Mouse (Mus musculus) hindbrain, embryonic 10.5 days (tissue): ENCODE results near the gene Wbp1l. TPM values are rescaled to one million over a fixed set of nuclear protein-coding genes. Genes with fewer than 3 reads are reported as not detected.

Experiments
- DNase-seq: peaks from one replicate; pipeline ENCODE4 v3.0.0-alpha.2; 2017; ENCODE audit warnings: low spot score
- H3K27ac ChIP-seq: fragments of 300-500 bp; sonication (generic); 2 replicates; pipeline ENCODE4 v1.5.1; 2016; ENCODE audit warnings: mild to moderate bottlenecking, moderate library complexity
- H3K27me3 ChIP-seq: fragments of 300-500 bp; sonication (generic); 2 replicates; pipeline ENCODE4 v1.6.1; 2016; ENCODE audit warnings: mild to moderate bottlenecking; ENCODE audit not compliant: poor library complexity, insufficient read depth, severe bottlenecking
- H3K36me3 ChIP-seq: fragments of 300-500 bp; sonication (generic); 2 replicates; pipeline ENCODE4 v1.6.1; 2016; ENCODE audit warnings: mild to moderate bottlenecking, moderate library complexity
- H3K4me1 ChIP-seq: fragments of 300-500 bp; sonication (generic); replicated peaks from 2 replicates; pipeline ENCODE4 v1.6.1; 2016; ENCODE audit warnings: mild to moderate bottlenecking
- H3K4me3 ChIP-seq: fragments of 300-500 bp; sonication (generic); 2 replicates; pipeline ENCODE4 v1.5.1; 2016; ENCODE audit warnings: mild to moderate bottlenecking, moderate library complexity
- H3K9me3 ChIP-seq: fragments of 300-500 bp; sonication (generic); 2 replicates; pipeline ENCODE4 v1.6.1; 2016; ENCODE audit warnings: mild to moderate bottlenecking, moderate library complexity
- WGBS: fragments of 180-500 bp; shearing (Covaris S2); methylation state at CpG from one replicate; pipeline ENCODE4 v1.1.7; 2016; 5-methylcytosine and 5-hydroxymethylcytosine counted together
- polyA plus RNA-seq: library from polyadenylated mRNA; unstranded; fragments of >200 nt; fragmentation: Nextera tagmentation; extraction: Ambion mirVana; gene quantifications from 2 replicates; pipeline ENCODE4 v1.2.1, GENCODE M21; 2016

Gene Wbp1l
- polyA plus RNA-seq, 1 experiment from 2014 or later: 54.4 TPM

DNA sequence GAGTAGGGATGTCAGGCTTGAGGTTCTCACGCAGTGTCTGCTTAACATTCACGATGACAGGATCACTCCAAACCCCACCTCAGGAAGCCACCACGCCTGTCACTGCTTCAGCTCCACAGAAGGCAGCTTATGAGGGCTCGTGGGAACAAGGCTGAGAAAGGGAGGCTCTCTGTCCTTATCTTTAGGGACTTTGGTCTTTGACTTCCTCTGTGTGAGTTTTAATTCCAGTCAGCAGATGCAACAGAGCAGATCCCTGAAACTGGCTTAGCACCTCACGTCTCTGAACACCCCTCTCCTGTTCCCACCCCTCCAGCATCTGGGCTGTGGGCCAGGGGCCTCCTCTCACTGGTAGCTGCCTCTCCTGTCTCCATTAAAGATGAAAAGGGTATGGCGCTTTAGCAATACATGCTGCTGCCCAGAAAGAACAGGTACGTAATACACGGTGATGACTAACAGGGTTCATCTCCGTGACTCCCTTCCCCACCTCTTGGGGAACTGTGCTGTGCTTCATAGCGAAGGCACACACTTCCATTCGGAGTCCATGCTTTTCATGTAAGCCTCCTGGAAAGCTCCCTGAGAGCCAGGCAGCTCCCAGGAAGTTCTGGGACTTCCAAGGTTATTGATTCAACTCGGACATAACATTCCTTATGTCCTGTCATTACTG is 81.0 kb downstream of the Wbp1l start:
- no peak overlapping the region for H3K4me3 ChIP-seq
- whole genome bisulfite sequencing: 73% methylated on average over 12 of the region's 12 CpGs
- H3K9me3 ChIP-seq: no peaks in the 10 kb centered on the region
- no peaks in the 10 kb centered on the region for H3K27me3 ChIP-seq
- H3K27ac ChIP-seq: no peak overlapping the region
- H3K36me3 ChIP-seq: no peaks in the 10 kb centered on the region
- no peak for DNase-seq
- no peaks in the 10 kb centered on the region for H3K4me1 ChIP-seq

DNA sequence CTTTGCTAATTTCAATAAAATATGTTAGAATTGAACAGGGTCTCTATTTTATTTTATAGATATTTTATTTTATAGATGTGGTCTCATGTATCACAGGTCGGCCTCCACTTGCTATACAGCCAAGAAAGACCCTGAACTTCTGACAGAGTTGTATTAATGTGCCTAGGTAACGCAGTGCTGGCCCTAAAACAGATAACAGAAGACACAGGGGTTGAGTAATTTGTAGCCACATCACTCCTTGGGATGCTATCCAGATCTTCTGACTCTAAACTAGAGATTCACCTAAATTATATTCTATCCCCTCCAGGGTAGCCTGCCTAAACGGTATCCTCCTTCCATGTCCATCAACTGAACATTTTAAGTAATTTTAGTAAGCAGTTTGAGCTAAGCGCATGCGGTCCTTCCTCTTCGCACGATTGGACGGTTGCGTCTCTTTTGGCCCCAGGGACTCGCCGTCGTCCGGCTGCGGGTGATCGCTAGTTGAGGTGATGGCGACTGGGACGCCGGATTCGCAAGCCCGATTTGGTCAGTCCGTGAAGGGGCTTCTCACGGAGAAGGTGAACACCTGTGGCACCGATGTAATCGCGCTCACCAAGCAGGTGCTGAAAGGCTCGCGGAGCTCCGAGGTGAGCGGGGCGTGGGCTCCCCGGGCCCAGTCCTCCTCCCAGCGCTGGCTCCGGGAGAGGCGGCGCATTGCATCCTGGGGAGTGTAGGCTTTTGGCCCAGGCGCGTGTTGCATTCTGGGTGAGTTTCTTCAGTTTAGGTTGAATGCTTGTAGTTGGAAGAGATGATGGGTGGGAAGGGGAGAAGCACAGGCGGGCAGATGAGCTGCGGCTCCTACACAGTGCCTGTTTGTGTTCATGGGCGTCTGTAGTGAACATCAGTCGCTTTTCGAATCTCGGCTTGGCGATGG is 90.8 kb downstream of the Wbp1l start, which contains the start of gene Borcs7:
Gene Borcs7, plus strand, starts transcription at position 447 of the 913 bp plus-strand sequence.
- Histone ChIP-seq H3K27ac (peak within 1 kb of the TSS; percentile 98), H3K9me3 (no peaks in the 10 kb centered on the region), H3K4me3 (peak within 1 kb of the TSS; percentile 75), H3K27me3 (no peaks in the 10 kb centered on the region), H3K4me1 (peaks cover 13% of the 10 kb centered on the region), H3K36me3 (0 out of 2 replicates have a peak, but pooled peaks cover 10% of the 10 kb centered on the region)
- DNase-seq: peak; percentile 88
- WGBS: 3% methylated on average over 44 of the region's 44 CpGs

DNA sequence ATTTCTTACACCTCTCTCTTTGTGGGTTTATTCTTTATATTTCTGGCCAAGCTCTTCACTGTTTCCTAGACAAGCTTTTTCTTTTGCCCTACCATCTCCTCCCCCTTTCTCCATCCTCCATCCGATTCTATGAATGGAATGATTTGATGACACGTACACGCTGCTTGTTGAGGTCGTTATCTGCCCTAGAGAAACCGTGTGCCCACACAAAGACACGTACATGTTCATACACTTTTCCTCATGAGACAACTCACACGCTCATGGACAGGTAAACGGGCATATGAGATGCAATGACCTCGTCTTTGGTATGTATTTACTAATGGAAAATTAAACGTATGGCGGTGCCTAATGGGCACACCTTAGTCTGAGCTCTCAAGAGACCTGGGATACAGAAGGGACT is 91.5 kb downstream of the Wbp1l start:
- H3K9me3 ChIP-seq: no peaks in the 10 kb centered on the region
- no peak for DNase-seq

DNA sequence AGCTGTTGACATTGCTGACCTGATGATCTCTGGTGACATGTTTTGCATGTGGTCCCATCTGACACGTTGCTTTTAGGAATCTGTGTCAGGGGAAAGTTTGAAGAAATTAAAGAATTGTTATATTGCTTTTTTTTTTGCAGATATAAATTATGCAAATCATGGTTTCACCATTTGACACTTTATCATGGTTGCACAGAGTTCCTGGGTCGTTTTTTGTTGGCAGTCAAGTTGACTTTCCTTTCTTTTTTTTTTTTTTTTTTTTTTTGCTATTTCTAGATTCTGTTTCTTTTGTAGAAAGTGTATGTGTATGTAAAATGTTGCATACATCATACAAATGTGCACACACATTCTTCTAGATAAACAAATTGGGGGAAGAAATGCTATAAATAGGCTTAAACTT is 92.2 kb downstream of the Wbp1l start:
- Histone ChIP-seq H3K4me1 (peaks cover 13% of the 10 kb centered on the region), H3K27ac (no peak overlapping the region), H3K36me3 (peaks cover 20% of the 10 kb centered on the region), H3K9me3 (no peaks in the 10 kb centered on the region), H3K27me3 (no peaks in the 10 kb centered on the region), H3K4me3 (no peak overlapping the region)
- no peak for DNase-seq
- 81% methylated on average over 2 of the region's 2 CpGs for WGBS

More for the DNA sequence above, 91.5 kb downstream of the Wbp1l start:
- Histone ChIP-seq H3K4me3 (peak overlapping the region; percentile 75), H3K27me3 (no peaks in the 10 kb centered on the region), H3K4me1 (peaks cover 13% of the 10 kb centered on the region), H3K27ac (peak overlapping the region; percentile 98), H3K36me3 (peaks cover 15% of the 10 kb centered on the region; the same call in 1 of the 2 replicates)
- WGBS: 82% methylated on average over 11 of the region's 11 CpGs

DNA sequence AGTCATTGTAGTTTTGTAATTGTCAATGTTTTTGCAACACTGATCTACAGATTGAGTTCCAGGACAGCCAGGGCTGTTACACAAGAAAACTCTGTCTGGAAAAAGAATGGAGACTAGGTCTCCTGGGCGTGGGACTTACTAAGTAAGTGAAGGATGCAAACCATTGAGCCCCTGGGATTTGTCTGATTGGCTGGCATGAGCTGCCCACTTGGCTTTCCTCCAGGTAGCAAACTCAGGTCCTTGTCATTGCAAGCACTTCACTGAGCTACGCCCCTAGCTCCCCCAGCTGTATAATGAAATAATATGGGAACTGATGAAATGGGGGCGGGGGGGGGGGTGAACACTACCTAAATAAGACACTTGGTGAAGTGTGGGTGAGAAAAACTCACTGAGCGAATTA is 94.3 kb downstream of the Wbp1l start:
- H3K4me3 ChIP-seq: no peak overlapping the region
- DNase-seq: no peak
- WGBS: 88% methylated on average over 4 of the region's 4 CpGs
- no peaks in the 10 kb centered on the region for H3K9me3 ChIP-seq
- H3K4me1 ChIP-seq: peaks cover 18% of the 10 kb centered on the region
- peaks cover 26% of the 10 kb centered on the region for H3K36me3 ChIP-seq
- H3K27me3 ChIP-seq: no peaks in the 10 kb centered on the region
- no peak overlapping the region for H3K27ac ChIP-seq

DNA sequence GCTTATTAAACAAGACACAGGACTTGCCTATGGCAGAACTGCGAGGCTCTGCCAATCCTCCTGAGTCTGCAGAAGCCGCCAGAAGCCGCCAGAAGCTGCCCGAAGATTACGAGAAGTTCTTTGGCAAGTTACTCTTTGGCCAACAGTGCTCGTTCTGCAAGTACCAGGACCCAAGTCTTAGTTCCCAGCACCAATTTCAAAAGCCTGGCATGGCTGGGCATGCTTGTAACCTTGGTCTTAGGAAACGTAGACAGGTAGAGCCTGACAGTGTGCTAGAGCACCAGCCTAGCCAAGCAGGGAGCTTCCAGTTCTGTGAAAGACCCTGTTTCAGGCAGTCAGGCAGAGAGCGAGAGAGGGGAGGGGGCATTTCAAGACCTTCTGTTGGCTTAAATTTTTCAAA is 97.6 kb downstream of the Wbp1l start:
- H3K36me3 ChIP-seq: peaks cover 37% of the 10 kb centered on the region
- no peaks in the 10 kb centered on the region for H3K27me3 ChIP-seq
- no peak overlapping the region for H3K27ac ChIP-seq
- peaks cover 8% of the 10 kb centered on the region; the same call in 1 of the 2 replicates for H3K4me1 ChIP-seq
- no peak for DNase-seq
- 94% methylated on average over 8 of the region's 8 CpGs for WGBS
- no peak overlapping the region for H3K4me3 ChIP-seq
- H3K9me3 ChIP-seq: no peaks in the 10 kb centered on the region

DNA sequence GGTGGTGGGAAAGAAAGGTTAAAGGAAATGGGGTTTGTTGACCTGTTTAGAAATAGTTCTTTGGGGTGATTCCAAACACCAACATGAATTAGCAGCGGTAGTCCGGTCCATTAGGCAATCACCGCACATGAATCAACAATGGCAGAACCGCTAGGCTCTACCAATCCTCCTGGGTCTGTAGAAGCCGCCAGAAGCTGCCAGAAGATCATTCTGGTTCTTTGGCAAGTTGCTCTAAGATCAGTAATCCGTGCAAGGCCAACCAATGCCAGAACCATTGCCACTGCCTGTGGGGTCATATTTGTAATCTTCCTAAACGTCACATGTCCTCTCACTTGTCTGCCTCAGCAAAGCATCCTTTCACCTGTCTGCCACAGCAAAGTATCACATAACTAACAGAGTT is 98.1 kb downstream of the Wbp1l start:
- Histone ChIP-seq H3K27me3 (no peaks in the 10 kb centered on the region), H3K4me3 (no peak overlapping the region), H3K36me3 (peaks cover 41% of the 10 kb centered on the region), H3K27ac (no peak overlapping the region), H3K4me1 (peaks cover 8% of the 10 kb centered on the region; the same call in 1 of the 2 replicates), H3K9me3 (no peaks in the 10 kb centered on the region)
- no peak for DNase-seq
- 91% methylated on average over 7 of the region's 7 CpGs for WGBS

DNA sequence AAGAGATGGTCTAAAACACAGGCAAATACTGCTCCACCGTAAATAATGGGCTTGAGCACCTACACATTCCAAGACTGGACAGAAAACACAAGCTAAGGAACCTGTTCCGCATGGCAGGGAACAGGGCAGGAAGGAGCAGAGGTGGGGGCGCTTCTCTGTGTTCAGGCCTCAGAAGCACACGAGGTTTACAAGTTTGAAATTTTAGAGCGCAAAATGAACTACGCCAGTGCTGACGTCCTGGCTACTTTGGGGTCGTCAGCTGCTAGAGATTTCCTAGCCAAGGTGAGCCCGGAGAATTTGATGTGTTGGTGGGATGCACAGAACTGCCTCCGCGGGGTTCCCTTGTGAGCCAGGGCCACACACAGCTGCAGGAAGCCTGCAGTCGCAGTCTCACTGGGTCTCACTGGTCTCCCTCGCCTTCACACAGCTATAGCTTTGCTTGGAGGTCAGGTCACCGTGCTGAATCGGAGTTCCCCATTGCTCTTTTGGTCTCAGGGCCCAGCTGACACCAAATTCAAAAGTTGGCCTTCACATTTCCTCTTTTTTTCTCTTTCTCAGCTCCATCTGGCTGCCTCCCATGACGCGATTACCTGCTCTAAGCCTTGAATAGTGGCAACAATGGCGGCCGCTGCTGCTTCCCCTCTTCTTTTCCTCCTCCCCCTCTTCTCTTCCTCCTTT is 99.1 kb downstream of the Wbp1l start:
- DNase-seq: no peak
- Histone ChIP-seq H3K4me3 (no peak overlapping the region), H3K27me3 (no peaks in the 10 kb centered on the region), H3K9me3 (no peaks in the 10 kb centered on the region), H3K4me1 (peaks cover 8% of the 10 kb centered on the region; the same call in 1 of the 2 replicates), H3K36me3 (peaks cover 44% of the 10 kb centered on the region), H3K27ac (no peak overlapping the region)
- WGBS: 49% methylated on average over 19 of the region's 19 CpGs

DNA sequence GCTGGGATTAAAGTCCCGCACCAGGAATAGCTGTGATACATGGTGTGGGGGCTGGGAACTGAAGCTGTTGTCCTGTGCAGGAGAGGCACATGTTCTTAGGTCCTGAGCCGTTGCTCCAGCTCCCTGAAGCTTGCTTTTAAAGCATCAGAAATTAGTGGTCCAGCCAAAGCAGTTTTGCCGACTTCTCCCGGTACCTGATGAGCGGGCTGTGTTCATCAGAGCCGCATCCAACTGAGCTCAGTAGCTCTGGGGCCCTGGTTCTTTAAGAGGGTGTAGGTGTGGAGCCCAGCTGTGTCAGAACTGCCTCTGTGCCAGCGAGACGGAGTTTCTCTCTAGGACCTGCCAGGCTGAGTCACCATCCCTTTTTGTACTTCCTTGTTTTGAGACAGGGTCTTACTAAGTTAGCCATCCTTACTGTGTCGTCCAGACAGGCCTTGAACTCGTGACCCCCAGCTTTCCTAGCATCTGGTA is 100.2 kb downstream of the Wbp1l start:
- Histone ChIP-seq H3K9me3 (no peaks in the 10 kb centered on the region), H3K27ac (no peak overlapping the region), H3K36me3 (peaks cover 40% of the 10 kb centered on the region), H3K4me3 (no peak overlapping the region), H3K27me3 (no peaks in the 10 kb centered on the region), H3K4me1 (peaks cover 8% of the 10 kb centered on the region; the same call in 1 of the 2 replicates)
- WGBS: 77% methylated on average over 10 of the region's 10 CpGs
- no peak for DNase-seq

DNA sequence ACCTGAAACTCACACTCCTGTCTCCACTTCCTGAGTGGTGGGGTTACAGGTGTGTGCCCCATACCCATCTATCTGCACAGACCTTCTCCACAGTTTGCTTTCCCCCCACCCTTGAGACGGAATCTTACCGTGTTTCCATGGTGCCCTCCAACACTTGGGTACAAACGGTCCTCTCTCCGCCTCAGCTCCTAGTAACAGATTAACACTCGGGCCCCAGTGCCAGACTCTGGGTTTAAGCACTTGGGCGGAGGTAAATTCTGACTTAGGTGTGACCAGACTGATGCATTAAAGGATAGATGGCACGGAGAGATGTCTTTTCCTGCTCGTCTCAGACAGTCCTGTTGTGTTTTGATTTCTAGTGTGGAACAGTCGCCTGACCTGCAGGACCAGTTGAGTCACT is 102.3 kb downstream of the Wbp1l start:
- no peak for DNase-seq
- Histone ChIP-seq H3K36me3 (peaks cover 23% of the 10 kb centered on the region), H3K27ac (no peak overlapping the region), H3K4me3 (no peak overlapping the region), H3K27me3 (no peaks in the 10 kb centered on the region), H3K9me3 (no peaks in the 10 kb centered on the region), H3K4me1 (peaks cover 8% of the 10 kb centered on the region; the same call in 1 of the 2 replicates)
- 90% methylated on average over 9 of the region's 9 CpGs for WGBS

DNA sequence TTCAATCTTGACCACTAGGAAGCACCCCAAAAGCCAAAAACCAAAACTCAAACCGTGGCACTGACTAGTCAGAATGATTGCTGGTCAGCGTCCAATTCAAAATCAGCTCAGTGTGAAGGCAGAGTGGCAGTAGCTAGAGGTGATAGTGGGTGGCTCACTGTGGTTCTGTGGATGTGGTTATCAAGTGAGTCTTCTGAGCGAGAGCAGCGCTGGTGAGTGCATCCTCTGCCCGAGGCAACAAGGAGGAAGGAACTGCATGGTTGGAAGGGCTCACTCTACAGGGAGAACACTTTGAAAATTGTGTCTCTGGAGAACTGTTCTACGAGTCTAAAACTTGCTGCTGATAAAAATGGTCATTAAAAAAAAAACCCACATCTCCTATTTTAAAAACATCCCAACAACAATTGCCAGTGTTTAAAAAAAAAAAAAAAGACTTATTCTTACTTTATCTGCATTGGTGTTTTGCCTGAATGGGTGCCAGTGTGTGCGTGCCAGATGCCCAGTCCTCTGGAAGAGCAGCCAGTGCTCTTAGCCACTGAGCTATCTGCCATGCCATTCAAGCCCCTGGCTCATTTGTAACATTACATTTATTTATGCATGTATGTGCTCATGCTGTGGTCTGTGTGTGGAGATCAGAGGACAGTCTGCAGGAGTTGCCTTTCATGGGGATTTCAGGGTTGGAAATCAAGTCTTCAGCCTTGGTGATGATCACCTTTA is 107.1 kb downstream of the Wbp1l start:
- DNase-seq: no peak
- WGBS: 71% methylated on average over 7 of the region's 7 CpGs
- Histone ChIP-seq H3K27ac (no peak overlapping the region), H3K9me3 (no peaks in the 10 kb centered on the region), H3K4me3 (no peak overlapping the region), H3K36me3 (peaks cover 14% of the 10 kb centered on the region), H3K27me3 (no peaks in the 10 kb centered on the region), H3K4me1 (peaks cover 20% of the 10 kb centered on the region)
